Mouse (Mus musculus): Measurements from ENCODE around the gene Nom1.
"Not testable (repeated sequence)": the region's sequence is repeated elsewhere in the genome, so short reads cannot be mapped to it uniquely, and the experiment has no call there.

Gene Nom1

DNA sequence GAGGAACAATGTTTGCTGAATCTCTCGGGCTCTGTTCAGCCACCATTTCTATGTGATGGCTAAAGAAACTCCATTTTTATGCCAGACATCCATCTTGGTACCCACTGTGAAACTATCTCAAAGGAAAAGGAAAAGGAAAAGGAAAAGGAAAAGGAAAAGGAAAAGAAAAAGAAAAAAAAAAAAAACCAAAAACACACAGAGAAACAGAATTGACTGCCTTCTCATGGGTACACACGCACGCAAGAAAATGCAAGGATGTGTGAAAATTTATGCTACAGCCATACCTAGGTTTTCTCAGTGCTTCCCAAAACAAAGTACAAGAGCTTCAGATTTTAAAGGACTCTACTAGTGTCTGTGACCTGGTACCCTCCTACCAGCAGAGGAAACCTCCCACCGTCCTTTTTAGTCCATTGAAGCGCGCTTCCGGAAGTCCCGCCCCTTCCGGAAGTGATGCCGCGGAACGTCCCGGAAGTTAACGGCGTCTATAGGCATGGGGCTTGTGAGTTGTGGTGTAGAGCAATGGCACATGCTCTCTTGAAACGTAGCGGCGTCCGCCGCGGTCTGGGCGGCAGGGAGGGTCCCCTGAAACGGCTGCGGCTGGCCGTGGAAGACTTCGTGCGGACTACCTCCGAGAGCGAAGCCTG, at the start of gene Nom1:
TSS of gene Nom1 (plus strand) at position 437 of the 644 bp plus-strand sequence.
- peak; percentile 92 for DNase-seq

DNA sequence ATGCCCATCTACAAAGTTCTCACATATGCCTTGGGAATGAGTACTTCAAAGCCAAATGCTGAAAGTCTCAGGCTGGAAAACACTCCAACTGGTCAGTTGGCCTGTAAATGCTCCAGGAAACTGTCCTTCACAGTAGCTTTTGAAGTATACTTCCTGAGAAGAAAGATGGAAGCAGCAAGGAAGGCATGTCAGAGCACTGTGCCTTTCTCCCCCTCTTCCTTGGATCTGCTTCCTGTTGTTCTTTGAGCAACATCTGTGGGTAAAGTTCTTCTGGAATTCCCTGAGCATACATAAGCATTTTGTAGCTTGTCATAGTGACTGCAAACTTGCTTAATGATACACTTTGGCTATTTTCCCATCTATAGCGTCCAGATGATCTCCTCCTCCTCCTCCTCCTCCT, 46.9 kb upstream of the Nom1 start:
- no peak for DNase-seq

DNA sequence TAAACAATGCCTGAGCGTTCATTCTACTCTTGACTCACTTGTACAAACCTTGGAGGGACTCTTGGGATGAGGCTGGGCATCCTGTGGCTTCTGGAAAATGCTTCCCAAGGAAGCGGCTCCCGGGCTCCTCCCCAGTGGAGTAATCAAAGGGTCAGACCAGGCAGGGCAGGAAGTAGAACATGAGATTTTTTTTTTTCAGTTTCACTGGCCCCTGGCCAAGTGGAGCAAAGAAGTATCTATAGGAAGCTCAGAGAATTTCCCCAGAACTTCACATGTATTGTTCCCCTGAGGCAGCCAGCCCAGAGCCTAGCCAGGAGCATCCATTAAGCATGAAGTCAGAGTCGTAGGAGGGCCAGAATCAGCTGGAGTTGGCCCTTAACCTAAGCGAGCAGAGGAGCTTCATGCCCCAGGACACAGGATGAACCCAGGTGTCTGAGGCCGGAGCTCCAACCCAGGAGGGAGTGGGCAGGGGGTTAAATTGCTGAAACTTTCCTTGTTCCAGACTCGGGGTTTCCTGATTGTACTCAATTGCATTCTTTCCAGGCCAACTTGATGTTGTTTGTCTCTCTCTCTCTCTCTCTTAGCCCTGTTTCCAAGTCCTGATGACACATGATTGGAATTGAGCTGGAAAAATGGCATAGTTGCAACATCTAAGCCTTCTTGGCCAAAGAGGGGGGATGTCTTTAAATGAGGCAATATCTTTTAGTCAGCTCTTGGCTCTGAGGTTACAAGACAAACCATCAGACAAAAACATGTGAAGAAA, 46.1 kb upstream of the Nom1 start:
- DNase-seq = no peak

DNA sequence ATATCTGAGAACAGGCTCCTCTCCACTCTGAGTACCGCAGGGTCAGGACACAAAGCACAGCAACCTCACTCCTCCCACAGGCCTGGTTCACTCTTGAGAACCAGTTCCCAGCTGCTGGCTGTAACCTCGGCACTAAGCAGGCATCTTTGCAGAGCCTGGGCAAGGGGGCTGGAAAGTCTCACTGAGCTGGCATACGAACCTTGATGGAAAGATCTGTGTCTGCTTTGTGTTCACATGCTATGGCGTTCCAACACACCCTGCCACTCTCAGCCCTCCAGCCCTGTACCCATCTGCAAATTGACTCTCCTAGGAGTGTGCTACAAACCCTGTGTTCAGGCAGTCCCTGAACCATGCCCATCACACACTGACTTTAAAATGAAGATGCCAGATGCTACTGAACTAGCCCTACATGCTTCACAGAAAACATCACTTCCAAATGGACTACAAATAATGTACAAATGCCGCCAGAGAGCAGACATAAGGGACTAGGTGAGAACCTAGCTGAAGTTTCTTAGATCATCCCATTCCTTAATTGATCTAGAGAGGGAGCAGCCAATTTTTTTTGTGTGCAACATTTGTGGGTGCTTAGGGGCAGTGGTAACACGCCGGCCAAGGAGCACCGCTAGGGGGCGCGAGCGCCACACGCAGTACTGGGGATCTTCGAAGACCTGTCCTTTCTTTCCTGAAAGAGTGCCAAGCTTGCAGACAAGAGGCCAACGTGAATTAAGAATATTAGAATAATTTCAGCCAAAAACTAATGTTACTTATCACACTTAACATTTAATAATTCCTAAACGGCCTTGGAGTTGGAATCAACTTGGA, 45.3 kb upstream of the Nom1 start:
- peak; percentile 77 for DNase-seq

DNA sequence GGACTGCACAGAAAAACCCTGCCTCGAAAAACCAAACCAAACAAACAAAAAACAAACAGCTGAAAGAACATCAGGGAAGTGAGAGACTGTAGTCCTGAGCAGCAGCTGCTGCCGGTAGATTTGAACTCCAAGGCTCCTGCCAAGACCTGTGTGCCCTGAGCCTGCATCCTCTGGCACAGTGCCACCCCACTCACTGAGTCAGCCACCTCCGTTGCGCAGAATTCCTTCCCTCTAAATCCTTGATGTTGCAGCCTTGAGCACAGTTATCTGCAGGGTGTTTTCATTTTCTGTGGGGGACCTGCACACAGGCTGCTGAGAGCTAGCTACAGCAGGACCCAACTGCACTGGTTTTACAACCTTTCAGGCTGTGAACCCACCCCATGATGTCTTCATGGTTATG, 36.0 kb upstream of the Nom1 start:
- no peak for DNase-seq

DNA sequence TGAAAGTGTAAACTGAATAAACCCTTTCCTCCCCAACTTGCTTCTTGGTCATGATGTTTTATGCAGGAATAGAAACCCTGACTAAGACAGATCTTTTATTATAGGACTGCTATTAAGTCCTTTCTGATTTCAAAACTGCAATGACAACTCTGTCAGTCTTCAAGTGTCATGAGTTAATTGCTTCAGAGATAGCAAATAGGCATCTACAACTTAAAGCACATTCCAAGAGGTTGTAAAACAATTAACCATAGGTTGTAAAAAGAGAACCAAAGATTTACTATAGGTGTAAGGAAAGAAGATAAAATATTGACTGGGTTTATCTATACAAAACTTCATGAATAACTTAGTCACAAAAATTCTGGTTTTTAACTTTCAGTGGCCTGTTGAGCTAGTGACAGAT, 23.6 kb upstream of the Nom1 start:
- DNase-seq = no peak

DNA sequence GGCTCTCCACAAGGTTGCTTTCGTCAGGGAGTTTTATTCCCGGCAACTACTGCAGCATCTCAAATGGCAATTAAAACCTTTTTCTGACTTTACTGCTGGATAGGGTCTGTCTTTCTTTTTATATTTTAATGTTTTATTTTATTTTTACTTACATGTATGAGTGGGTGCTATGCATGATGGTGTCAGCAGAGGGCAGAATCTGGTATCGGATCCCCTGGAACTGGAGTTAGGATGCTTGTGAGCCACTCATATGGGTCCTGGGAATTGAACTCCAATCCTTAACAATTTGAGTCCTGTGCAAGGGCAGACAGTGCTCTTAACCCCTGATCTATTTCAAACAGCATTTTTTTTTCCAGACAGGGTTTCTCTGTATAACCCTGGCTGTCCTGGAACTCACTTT, 21.4 kb upstream of the Nom1 start:
- no peak for DNase-seq

DNA sequence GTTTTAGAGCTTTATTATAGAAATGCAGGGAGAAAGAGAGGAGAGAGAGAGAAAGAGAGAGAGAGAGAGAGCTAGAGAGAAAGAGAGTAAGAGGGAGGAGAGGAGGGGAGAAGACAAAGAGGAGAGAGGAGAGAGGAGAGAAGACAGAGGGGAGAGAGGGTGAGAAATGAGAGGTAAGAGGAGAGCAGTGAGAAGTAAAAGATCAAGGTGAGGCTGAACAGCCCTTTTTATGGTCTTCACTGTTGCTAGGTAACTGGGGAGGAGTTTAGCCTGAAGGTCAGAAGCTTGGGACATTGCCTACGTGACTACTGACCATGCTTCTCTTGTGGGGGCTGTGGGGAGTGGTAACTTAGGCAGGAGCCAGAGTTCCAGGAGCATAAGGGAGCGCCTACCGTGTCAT, 11.1 kb upstream of the Nom1 start:
- not testable (repeated sequence) for DNase-seq

DNA sequence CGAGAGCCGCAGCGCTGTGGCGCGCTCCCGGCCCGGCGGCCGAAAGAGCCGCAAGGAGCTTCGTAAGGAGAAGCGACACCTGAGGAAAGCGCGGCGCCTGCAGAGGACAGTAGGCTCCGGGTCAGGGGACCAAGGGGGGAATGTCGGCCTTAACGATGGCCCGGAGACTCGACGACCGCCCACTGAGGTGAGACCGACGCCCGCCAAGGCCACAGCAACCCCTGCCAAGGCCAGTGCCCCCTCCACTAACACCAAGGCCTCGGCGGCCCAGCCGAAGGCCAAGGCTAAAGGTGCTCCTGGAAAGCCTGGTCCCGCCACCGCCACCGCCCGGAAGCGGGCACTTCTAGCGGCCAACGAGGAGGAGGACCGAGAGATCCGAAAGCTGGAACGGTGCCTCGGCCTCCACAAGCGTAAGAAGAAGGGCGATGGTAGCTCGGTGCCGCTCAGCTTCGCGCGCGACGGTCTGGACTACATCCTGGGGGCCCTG, 451 bp downstream of the Nom1 start:
- DNase-seq = no peak

DNA sequence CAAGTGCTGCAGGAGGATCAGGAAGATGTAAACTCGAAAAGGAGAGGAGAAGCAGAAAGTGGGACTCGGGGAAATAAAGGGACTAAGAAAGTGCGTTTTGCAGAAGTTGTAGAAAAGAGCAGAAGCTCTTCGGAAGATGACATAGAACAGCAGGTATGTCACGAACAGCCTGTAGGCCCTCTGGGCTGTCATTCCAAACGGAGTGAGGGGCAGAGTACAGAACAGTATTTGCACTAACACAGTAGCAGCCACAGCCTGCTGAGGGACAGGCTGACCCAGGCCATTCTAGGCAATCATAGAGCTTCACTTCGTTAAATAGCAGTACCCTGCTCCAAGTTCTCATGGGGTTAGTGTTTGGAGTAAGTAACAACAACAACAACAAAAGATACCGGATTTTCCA, 1.0 kb downstream of the Nom1 start:
- DNase-seq = no peak

DNA sequence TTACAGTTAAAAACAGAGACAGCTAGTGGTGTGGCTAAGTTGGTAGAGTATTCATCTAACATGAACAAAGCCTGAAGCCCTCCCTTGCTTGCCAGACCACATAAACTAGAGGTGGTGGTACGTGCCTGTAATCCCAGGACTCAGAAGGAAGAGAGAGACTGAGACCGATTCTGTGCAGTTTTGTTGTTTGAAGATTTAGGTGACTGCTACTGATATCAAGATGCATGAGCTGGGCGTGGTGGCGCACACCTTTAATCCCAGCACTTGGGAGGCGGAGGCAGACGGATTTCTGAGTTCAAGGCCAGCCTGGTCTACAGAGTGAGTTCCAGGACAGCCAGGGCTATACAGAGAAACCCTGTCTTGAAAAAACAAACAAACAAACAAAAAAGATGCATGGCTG, 2.3 kb downstream of the Nom1 start:
- not testable (repeated sequence) for DNase-seq

DNA sequence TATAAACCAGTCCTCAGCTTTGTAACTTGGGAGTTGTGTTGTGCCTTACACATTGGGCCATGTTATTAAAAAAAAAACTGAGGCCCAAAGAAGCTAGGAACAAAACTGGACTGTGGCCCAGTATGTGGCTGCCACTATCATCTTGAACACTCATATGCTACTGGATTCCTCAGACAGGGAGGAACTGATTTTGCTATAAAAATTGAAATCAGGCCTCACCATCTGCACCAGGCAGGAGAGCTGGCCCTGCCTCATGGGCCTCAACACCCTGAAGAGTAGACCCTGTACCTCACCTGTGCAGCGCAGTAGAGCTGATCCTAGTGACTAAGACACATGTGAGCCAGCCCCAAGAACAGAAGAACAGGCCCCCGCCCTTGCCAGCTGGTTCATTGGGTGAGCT, 10.8 kb downstream of the Nom1 start:
- DNase-seq = no peak

DNA sequence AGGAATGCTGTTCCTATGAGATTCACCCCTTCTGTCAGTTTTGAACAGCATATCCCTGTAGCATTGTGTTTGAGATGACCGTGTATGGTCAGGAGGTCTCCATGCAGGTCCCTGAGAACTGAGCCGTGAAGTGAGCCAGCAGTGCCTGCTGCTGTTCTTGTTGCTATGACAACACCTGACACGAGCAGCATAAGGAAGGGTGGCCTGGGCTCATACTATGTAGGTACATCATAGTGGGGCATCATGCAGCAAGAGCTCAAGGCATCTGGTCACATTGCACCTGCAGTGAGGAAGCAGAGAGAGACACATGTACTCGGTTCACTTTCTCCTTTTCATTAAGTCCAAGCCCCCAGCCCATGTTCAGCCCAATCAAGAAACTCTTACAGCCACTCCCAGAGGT, 17.9 kb downstream of the Nom1 start:
- DNase-seq = no peak

DNA sequence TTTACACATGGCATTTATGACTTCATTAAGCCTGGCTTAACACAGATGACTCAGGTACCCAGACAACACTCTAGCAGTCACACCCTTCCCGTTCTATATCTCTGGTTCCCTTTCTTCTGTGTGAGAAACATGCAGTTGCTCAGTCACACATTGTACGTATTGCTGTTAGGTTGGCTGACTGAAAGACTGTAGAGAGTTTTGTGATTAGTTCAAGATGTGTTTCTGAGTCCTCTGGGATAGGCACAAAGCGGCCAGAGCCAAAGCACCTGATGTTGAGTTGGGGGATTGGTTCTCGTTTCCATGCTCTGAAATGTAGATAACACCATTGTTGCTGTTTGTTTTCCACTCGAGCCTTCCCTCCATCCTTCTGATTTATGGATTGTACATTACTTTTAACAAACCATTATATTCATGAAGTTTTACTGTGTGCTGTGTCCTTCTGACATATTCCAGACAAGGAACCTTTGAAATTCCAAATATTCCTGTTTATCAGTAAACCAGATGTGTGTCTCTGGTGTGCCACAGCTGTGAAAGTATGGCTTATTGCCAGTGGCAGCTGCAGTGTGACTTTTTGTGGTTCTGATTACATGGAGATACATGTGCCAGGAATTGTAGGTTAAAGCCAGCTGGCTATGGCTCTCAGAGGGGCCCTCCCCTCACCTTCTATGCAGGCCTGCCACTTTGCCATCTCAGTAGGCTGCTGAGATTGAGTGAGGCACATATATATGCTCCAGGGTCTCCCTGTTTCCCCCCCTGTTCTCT, 22.6 kb downstream of the Nom1 start:
- DNase-seq = no peak

DNA sequence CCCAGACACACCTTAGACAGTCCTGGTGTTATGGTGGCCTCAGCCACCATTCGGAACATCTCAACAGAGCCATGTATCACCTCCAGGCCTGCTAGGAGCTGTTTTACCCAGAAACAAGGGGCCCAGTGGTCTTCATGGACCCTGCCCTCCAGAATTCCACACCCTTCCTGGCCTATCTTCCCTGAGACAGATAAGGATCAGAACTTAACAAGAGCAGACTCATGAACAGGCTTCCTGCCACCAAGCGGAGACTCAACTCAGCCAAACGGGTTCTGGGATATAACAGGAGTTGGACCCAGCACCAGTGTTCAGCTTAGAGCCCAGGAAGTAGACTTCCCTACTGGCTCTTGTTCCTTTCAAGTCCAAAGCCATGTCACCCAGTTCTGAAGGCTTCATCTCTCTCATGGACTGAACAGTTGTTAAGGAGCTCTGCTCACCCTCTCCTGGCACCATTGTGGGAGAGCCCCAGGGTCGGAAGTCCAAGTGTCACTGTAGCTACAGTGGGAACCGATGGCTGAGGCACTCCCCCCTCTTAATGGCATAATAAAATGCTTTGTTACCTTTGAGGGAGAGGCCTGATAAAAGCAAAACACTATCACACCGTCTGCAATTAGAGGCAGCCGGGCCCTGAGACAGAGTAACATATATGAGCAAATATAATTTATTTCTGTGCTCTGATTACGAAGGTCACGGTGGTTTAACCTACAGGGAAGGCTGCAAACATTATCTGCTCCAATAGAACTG, 28.7 kb downstream of the Nom1 start:
- DNase-seq = no peak

DNA sequence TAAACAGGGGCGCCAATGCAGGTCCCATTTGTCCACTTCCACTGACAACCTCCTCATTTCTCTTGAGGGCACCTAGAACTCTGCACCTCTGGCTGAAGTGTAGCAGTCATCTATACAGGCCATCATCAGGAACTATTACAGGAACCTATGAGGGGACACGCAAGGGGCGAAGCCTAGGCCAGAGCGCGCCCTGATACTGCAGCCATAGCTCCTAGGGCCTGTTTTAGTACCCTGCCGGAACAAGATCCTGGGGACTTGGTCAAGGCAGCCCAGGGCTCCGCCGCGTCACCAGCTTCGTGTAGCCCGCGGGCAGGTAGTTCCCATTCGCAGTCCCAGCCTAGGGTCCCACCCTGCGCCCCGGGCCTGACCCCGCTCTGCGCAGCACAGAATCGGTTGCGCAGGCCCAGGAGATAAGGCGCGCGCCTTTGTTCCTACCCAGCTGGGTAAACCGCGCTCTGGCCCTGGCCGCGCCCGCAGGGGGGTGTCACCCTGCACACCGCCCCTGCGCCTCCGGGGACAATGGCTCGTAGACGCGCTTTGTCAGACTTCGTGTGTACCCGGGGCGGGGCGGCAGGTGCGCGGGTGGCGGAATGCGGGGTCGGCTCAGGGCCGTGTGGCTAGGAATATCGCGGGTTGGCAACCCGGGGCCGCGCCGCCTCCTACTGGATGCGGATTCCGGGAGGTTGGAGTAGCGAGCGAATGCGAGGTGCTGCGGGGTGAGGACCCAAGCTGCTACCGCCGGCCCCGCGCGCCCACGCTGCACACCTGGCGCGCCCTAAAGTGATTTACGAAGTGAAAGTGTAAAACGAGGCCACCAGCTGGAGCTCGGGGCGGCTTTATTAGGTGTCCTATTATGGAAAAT, 33.3 kb downstream of the Nom1 start:
- no peak for DNase-seq

DNA sequence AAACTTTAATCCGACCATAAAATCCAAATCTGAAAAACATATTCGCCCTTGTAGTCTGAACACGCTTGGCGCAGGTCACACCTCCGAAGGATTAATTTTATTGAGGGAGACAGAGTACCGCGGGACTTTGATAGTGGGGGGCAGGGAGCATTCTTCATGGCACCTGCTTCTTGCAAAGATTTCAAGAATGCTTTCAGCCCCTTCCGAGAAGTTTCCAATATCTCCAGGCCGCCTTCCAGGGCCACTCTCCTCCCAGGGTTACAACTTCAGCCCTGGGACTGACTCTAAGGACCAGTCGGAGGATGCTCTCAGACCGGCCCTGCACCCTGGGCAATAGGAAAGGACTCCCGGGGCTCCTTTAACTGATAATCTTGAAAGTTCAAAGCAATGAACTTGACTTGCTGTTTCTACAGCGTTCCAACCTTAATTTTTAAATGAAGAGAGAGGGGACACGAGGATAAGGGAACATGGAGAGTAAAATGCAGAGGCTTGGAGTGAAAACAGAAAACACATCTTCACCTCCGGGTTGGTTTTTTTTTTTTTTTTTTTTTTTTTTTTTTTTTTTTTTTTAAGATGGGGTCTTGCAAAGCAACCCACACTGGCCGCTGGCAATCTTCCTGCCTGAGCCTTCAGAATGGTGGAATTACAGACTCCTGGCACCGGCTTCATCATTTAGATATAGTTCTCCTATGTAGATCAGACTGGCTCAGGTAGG, 34.0 kb downstream of the Nom1 start:
- no peak for DNase-seq

DNA sequence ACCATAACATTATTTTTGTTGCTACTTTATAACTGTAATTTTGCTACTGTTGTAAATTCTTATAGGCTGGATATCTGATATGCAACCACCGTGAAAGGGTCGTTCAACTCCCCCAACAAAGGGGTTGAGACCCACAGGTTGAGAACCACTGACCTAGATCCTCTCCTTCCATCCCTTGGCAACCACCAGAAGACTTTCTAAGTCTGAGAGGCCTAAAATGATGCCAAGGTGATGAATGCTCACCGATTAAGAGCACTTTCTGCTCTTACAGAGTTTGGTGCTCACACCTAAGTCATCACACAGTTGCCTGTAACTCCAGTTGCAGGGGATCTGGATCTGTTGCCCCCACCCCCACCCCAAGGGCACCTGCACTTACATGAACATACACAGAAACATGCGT, 35.0 kb downstream of the Nom1 start:
- no peak for DNase-seq

DNA sequence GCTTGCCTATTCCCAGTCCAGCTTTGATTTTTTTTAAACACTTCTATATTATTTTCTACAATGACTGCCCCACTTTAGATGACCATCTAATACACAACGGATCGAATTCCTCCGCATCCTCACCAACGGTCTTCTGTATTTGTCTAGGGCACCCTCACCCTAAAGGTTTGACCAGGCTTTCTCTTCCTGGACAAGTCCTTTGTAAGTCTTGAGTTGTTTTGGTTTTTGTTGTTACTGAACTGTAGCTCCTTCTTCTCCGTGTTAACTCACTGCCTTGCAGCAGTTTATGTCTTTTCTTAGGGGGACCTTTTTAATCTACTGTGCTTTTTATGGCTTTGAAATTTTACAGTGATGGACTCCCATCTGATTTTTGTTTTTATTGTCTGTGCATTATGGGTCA, 35.8 kb downstream of the Nom1 start:
- DNase-seq = no peak

DNA sequence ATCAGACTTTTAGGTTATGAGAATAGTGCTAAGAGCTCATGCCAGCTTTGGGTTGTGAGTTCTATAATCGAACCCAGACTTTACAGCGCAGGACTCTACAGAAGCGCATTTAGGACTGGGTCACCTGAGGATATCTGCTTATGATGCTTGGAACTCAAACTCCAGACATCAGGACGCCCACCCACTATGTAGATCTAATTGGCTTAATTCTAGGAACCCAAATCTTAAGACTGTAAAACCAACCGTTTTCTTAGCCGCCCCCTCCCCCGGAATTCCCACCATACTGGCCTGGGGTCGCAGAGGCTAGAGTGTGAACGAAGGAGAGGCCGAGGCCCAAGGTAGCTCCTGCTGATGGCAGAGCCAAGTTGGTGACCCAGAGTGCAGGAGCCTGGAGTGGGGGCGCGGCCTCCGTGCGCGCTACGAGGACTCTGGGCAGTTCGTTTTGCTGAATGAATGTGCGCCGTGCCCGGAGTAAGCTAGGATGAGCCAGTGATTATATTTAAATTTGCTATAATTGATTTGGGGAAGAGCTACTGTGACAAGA, 36.5 kb downstream of the Nom1 start:
- no peak for DNase-seq

Measured in kidney, adult 9 months (tissue).